8 mouse cellular contexts compared by ENCODE assay signal in the genomic region with DNA sequence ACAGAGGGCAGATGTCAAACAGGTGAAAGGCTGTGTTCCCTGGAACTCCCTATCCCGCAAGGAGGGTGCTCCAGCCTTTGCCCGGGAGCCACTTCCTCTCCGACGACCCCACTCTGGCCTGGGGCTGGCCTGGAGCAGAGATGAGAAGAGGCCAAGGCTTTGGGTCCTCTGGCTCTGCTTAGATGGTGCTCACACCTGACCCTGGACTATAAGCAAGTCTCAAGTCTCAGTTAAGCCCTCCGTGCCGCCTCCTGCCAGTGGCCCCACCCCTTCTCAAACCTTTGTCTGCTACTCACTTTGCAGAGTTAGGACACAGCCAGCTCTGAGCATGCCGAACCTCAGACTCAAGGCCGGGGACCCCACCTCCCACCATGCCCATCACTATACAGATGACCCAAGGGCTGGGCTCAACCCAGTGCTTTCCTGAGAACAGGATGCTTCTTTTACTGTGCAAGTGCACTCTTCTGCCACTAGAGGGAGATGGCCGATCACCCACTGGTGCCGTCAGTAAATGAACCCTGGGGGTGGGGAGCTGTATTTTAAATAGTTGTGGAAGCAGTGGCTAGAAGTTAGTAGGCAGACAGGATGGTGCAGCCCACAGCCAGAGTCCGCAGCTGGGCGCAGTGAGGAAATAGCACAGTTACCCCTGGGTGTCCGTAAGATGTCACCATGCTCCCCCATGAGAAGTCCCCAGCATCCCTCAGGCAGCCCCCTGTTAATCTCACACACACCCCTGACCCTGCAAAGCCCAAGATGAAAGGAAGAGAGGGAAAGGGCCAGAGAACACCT. TPM values are rescaled to one million over a fixed set of nuclear protein-coding genes. Genes with fewer than 3 reads are reported as not detected.
DNase-seq lines count a peak whose midpoint lies in the region; ATAC-seq and TF ChIP-seq lines count a peak whose summit lies in the region.

No protein-coding gene starts in this region.

- no peak overlapping the region for H3K4me3 ChIP-seq in forebrain, postnatal 0 days (ENCODE audit: low read depth, low read length)
- no peak overlapping the region for H3K4me3 ChIP-seq in hindbrain, postnatal 0 days (ENCODE audit: low read length)
- H3K4me3 ChIP-seq in midbrain, embryonic 11.5 days (ENCODE audit: low read depth, low read length): no peak overlapping the region
- H3K4me3 ChIP-seq in stomach, embryonic 14.5 days (ENCODE audit: low read depth, low read length): no peak overlapping the region

- no peak overlapping the region for H3K4me2 ChIP-seq in forebrain, postnatal 0 days (ENCODE audit: low read depth)
- no peak overlapping the region for H3K4me2 ChIP-seq in hindbrain, postnatal 0 days (ENCODE audit: low read depth, low read length)
- H3K4me2 ChIP-seq in midbrain, embryonic 11.5 days: no peak overlapping the region
- no peak overlapping the region for H3K4me2 ChIP-seq in stomach, embryonic 14.5 days (replicated peaks; ENCODE audit: low read depth, low read length)

- DNase-seq in ovary, postnatal 14 days (ENCODE audit: low spot score): peak; percentile 25
- DNase-seq in ovary, postnatal 36 days (ENCODE audit: low spot score): no peak
- peak; percentile 46 for DNase-seq in cerebellum, adult 8-10 months
- peak; percentile 74 for DNase-seq in forebrain, postnatal 0 days
- DNase-seq in hindbrain, postnatal 0 days (ENCODE audit: low spot score): peak; percentile 88
- DNase-seq in left cerebral cortex, postnatal 4 days: peak; percentile 34
- DNase-seq in midbrain, embryonic 11.5 days (ENCODE audit: low spot score, missing footprints): peak; percentile 90

- no peaks in the 10 kb centered on the region for H3K4me1 ChIP-seq in forebrain, postnatal 0 days (ENCODE audit: insufficient read depth)
- H3K4me1 ChIP-seq in hindbrain, postnatal 0 days (ENCODE audit: insufficient read depth, low read length): no peaks in the 10 kb centered on the region
- peaks cover 1% of the 10 kb centered on the region; the same call in 1 of the 2 replicates for H3K4me1 ChIP-seq in midbrain, embryonic 11.5 days (ENCODE audit: control insufficient read depth, insufficient read depth, low read length)
- no peaks in the 10 kb centered on the region for H3K4me1 ChIP-seq in stomach, embryonic 14.5 days (ENCODE audit: control insufficient read depth, insufficient read depth, low read length)

- H3K27me3 ChIP-seq in forebrain, postnatal 0 days (ENCODE audit: insufficient read depth, low read length): no peaks in the 10 kb centered on the region
- no peaks in the 10 kb centered on the region for H3K27me3 ChIP-seq in hindbrain, postnatal 0 days (ENCODE audit: insufficient read depth, low read length)
- no peaks in the 10 kb centered on the region for H3K27me3 ChIP-seq in midbrain, embryonic 11.5 days (ENCODE audit: control insufficient read depth, insufficient read depth, low read length)
- no peaks in the 10 kb centered on the region for H3K27me3 ChIP-seq in stomach, embryonic 14.5 days (ENCODE audit: control insufficient read depth, insufficient read depth, low read length)

- H3K36me3 ChIP-seq in forebrain, postnatal 0 days (ENCODE audit: insufficient read depth): peaks cover 28% of the 10 kb centered on the region
- H3K36me3 ChIP-seq in hindbrain, postnatal 0 days (ENCODE audit: insufficient read depth, low read length): peaks cover 25% of the 10 kb centered on the region
- 0 out of 2 replicates have a peak, but pooled peaks cover under 1% of the 10 kb centered on the region for H3K36me3 ChIP-seq in midbrain, embryonic 11.5 days (ENCODE audit: control insufficient read depth, insufficient read depth, low read length)
- H3K36me3 ChIP-seq in stomach, embryonic 14.5 days (ENCODE audit: control insufficient read depth, insufficient read depth, low read length): peaks cover 10% of the 10 kb centered on the region

- TF ChIP-seq CTCF in forebrain, postnatal 0 days (IDR thresholded peaks at IDR 0.05; ENCODE audit: low read depth): peak; percentile 97
- peak; percentile 98 for TF ChIP-seq CTCF in hindbrain, postnatal 0 days (IDR thresholded peaks at IDR 0.05; ENCODE audit: low read depth)

- WGBS in forebrain, postnatal 0 days: 50% methylated on average over 13 of the region's 13 CpGs
- 49% methylated on average over 13 of the region's 13 CpGs for WGBS in hindbrain, postnatal 0 days
- WGBS in midbrain, embryonic 11.5 days: 50% methylated on average over 13 of the region's 13 CpGs
- 46% methylated on average over 13 of the region's 13 CpGs for WGBS in stomach, embryonic 14.5 days

- H3K27ac ChIP-seq in forebrain, postnatal 0 days (ENCODE audit: low read depth, low read length): no peak overlapping the region
- H3K27ac ChIP-seq in hindbrain, postnatal 0 days: no peak overlapping the region
- no peak overlapping the region for H3K27ac ChIP-seq in midbrain, embryonic 11.5 days (ENCODE audit: low read depth, low read length)
- no peak overlapping the region for H3K27ac ChIP-seq in stomach, embryonic 14.5 days (ENCODE audit: low read length)

- intact Hi-C loops in left cerebral cortex, postnatal 4 days (cut with DNase I): loop anchor here (10.0 kb wide), 1 partner anchor 1231 kb away; no protein-coding TSS in a partner anchor

- peak; percentile 86 for ATAC-seq in forebrain, postnatal 0 days
- ATAC-seq in hindbrain, postnatal 0 days: peak; percentile 79
- ATAC-seq in midbrain, embryonic 11.5 days (ENCODE audit: low FRiP score): peak; percentile 82
- 0 out of 2 replicates have a peak, but pooled peaks have one; percentile 38 for ATAC-seq in stomach, embryonic 14.5 days (ENCODE audit: insufficient number of reproducible peaks, insufficient read depth, low FRiP score, low read depth)

- no peak overlapping the region for H3K9ac ChIP-seq in forebrain, postnatal 0 days
- H3K9ac ChIP-seq in hindbrain, postnatal 0 days (replicated peaks; ENCODE audit: low read length): no peak overlapping the region
- H3K9ac ChIP-seq in midbrain, embryonic 11.5 days (ENCODE audit: low read length): no peak overlapping the region
- H3K9ac ChIP-seq in stomach, embryonic 14.5 days (replicated peaks; ENCODE audit: low read depth, low read length): no peak overlapping the region

- no peaks in the 10 kb centered on the region for H3K9me3 ChIP-seq in forebrain, postnatal 0 days (ENCODE audit: low read length)
- H3K9me3 ChIP-seq in hindbrain, postnatal 0 days (ENCODE audit: low read length): no peaks in the 10 kb centered on the region
- H3K9me3 ChIP-seq in midbrain, embryonic 11.5 days (ENCODE audit: control insufficient read depth, low read length): no peaks in the 10 kb centered on the region
- no peaks in the 10 kb centered on the region for H3K9me3 ChIP-seq in stomach, embryonic 14.5 days (ENCODE audit: control insufficient read depth, low read depth, low read length)

RNA-seq across cellular contexts. Expression of gene Fam243, which starts 7.1 kb away (rescaled TPM):
- 0.15 TPM in 1 of 2 replicates, not detected in the other for total RNA-seq in forebrain, postnatal 0 days (2014; rRNA removed)
- polyA plus RNA-seq in forebrain, postnatal 0 days (2015; fragmentation: Nextera tagmentation; extraction: Ambion mirVana): not detected in 2 replicates
- not detected in 2 replicates for total RNA-seq in hindbrain, postnatal 0 days (2014; rRNA removed)
- polyA plus RNA-seq in hindbrain, postnatal 0 days (2015; fragmentation: Nextera tagmentation; extraction: Ambion mirVana): not detected in 2 replicates
- total RNA-seq in left cerebral cortex, postnatal 4 days (2021): not detected
- 0.08 TPM in 1 of 2 replicates, not detected in the other for polyA plus RNA-seq in midbrain, embryonic 11.5 days (2014; fragmentation: Nextera tagmentation; extraction: Ambion mirVana)
- 0.08 TPM in 1 of 2 replicates, not detected in the other for polyA plus RNA-seq in stomach, embryonic 14.5 days (2014; fragmentation: Nextera tagmentation; extraction: Ambion mirVana)

RNA-seq across cellular contexts. Expression of gene Smim11, which starts 13.1 kb away (rescaled TPM):
- 24.7 and 27.5 TPM in 2 replicates for total RNA-seq in forebrain, postnatal 0 days (2014; rRNA removed)
- polyA plus RNA-seq in forebrain, postnatal 0 days (2015; fragmentation: Nextera tagmentation; extraction: Ambion mirVana): 54.3 and 61.7 TPM in 2 replicates
- 1.5 and 10.4 TPM in 2 replicates for total RNA-seq in hindbrain, postnatal 0 days (2014; rRNA removed)
- polyA plus RNA-seq in hindbrain, postnatal 0 days (2015; fragmentation: Nextera tagmentation; extraction: Ambion mirVana): 56.0 and 73.6 TPM in 2 replicates
- total RNA-seq in left cerebral cortex, postnatal 4 days (2021): 10 to 100 TPM; 13.4 to 16.3 TPM
- 137 and 143 TPM in 2 replicates for polyA plus RNA-seq in midbrain, embryonic 11.5 days (2014; fragmentation: Nextera tagmentation; extraction: Ambion mirVana)
- 143 and 151 TPM in 2 replicates for polyA plus RNA-seq in stomach, embryonic 14.5 days (2014; fragmentation: Nextera tagmentation; extraction: Ambion mirVana)

RNA-seq across cellular contexts. Expression of gene Kcne2, which starts 22.0 kb away (rescaled TPM):
- 1.5 and 3.9 TPM in 2 replicates for total RNA-seq in forebrain, postnatal 0 days (2014; rRNA removed)
- 7.6 and 10.2 TPM in 2 replicates for polyA plus RNA-seq in forebrain, postnatal 0 days (2015; fragmentation: Nextera tagmentation; extraction: Ambion mirVana)
- 4.7 and 8.2 TPM in 2 replicates for total RNA-seq in hindbrain, postnatal 0 days (2014; rRNA removed)
- 19.1 and 19.3 TPM in 2 replicates for polyA plus RNA-seq in hindbrain, postnatal 0 days (2015; fragmentation: Nextera tagmentation; extraction: Ambion mirVana)
- total RNA-seq in left cerebral cortex, postnatal 4 days (2021): not detected
- polyA plus RNA-seq in midbrain, embryonic 11.5 days (2014; fragmentation: Nextera tagmentation; extraction: Ambion mirVana): 0.12 and 0.14 TPM in 2 replicates
- polyA plus RNA-seq in stomach, embryonic 14.5 days (2014; fragmentation: Nextera tagmentation; extraction: Ambion mirVana): 1.8 and 2.2 TPM in 2 replicates

RNA-seq across cellular contexts. Expression of gene Kcne1, which starts 45.1 kb away (rescaled TPM):
- total RNA-seq in forebrain, postnatal 0 days (2014; rRNA removed): not detected in 2 replicates
- not detected in 2 replicates for polyA plus RNA-seq in forebrain, postnatal 0 days (2015; fragmentation: Nextera tagmentation; extraction: Ambion mirVana)
- 0.05 TPM in 1 of 2 replicates, not detected in the other for total RNA-seq in hindbrain, postnatal 0 days (2014; rRNA removed)
- 0.16 and 0.42 TPM in 2 replicates for polyA plus RNA-seq in hindbrain, postnatal 0 days (2015; fragmentation: Nextera tagmentation; extraction: Ambion mirVana)
- total RNA-seq in left cerebral cortex, postnatal 4 days (2021): not detected
- polyA plus RNA-seq in midbrain, embryonic 11.5 days (2014; fragmentation: Nextera tagmentation; extraction: Ambion mirVana): 0.16 TPM in 1 of 2 replicates, not detected in the other
- polyA plus RNA-seq in stomach, embryonic 14.5 days (2014; fragmentation: Nextera tagmentation; extraction: Ambion mirVana): 0.07 and 0.77 TPM in 2 replicates
